Mouse (Mus musculus): ENCODE results near the gene Zmiz1. TPM values are rescaled to one million over a fixed set of nuclear protein-coding genes. Genes with fewer than 3 reads are reported as not detected.

The Zmiz1 gene
- polyA plus RNA-seq, 1 experiment: 27.3 TPM

DNA sequence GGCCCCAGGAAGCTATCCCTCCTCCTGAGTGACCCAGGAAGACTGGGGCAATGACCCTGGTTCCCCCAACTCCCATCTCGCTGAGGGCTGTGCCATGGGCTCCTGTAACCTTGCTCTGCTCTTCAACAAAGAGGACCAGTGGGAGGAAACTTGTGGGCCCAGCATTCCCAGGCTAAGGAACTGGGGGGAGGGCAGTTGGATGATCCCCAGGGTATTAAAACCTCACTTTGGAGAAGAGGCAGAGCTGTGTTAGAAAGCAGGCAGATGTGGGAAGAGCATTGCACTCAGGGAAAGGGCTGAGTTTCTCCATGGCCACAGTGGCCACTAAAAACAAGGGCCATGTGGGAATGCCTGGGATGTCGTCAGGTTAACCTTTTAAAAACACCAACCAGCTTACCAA lies 129.2 kb downstream of the Zmiz1 start:
- Histone ChIP-seq H3K79me3 (ENCODE audit: low read depth) (no peaks in the 10 kb centered on the region), H3K79me2 (ENCODE audit: control insufficient read depth, insufficient read depth) (peaks cover 13% of the 10 kb centered on the region), H3K36me3 (ENCODE audit: control insufficient read depth, insufficient read depth) (peaks cover 20% of the 10 kb centered on the region), H3K27me3 (ENCODE audit: control insufficient read depth, insufficient read depth, insufficient read length) (no peaks in the 10 kb centered on the region), H3K4me3 (ENCODE audit: insufficient read depth, poor library complexity, severe bottlenecking) (no peak overlapping the region), H3ac (ENCODE audit: control insufficient read depth, insufficient read length, low read depth) (no peak overlapping the region)
- TF ChIP-seq MAX (IDR thresholded peaks at IDR 0.05) (no peak), FOSL1 (IDR thresholded peaks at IDR 0.05; ENCODE audit: insufficient read depth, low read length, poor library complexity, severe bottlenecking) (no peak), CEBPB (IDR thresholded peaks at IDR 0.05; ENCODE audit: low read depth) (no peak), MYOG (IDR thresholded peaks at IDR 0.05; ENCODE audit: control insufficient read depth, extremely low read depth, insufficient read length) (no peak), USF1 (IDR thresholded peaks at IDR 0.05; ENCODE audit: low read depth) (no peak), CTCF (IDR thresholded peaks at IDR 0.05; ENCODE audit: control insufficient read depth, insufficient read depth, insufficient read length) (no peak), MYOD1 (IDR thresholded peaks at IDR 0.05; ENCODE audit: control insufficient read depth, insufficient read length, low read depth) (no peak)

DNA sequence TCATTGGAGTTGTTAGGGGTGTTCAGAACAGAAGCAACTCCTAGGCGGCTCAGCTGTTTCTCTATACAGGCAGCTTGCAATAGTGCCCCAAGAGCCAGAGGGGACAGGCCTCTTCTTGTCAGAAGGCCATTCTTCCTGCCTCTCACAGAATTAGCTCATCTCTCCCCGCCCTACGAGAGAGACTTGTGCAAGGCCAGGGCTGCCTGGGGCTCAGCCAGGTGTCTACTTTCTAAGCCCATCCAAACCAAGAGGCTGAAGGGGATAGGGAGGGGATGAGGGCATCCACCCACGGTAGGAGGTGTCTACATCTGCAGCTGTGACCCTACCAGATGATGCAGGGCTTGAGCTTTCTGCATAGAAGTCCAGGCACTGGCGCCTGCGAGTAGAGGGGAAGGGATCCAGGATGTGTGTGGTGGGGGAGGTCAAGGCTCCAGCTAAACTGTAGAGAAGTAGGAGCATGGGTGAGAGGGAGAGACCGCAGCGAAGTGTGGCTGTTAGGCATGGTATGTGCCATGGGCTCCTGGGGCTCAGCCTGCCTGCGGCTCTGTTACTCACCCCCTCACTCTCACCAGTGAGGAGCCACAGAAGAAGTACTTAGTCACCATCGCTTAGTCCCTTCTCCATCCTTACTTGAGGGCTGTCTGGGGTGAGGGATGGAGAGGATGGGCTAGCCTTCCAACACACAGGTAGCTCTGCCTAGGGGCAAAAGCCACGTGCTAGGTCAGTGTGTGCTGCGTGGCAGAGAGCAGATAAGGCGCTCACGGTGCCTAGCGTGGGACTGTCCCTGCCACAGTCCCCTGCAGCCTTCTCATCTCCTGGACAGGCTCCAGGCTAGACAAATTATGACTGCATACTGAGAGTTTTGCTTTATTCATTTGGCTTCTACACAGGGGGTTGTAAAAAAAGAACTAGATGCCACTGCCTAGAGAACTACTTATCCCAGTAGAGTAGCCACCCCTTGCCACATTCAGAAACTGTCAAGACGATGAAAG lies 130.3 kb downstream of the Zmiz1 start:
- peaks cover 14% of the 10 kb centered on the region for H3K36me3 ChIP-seq (ENCODE audit: control insufficient read depth, insufficient read depth)
- no peaks in the 10 kb centered on the region for H3K79me3 ChIP-seq (ENCODE audit: low read depth)
- peaks cover 13% of the 10 kb centered on the region for H3K79me2 ChIP-seq (ENCODE audit: control insufficient read depth, insufficient read depth)
- H3ac ChIP-seq (ENCODE audit: control insufficient read depth, insufficient read length, low read depth): peak overlapping the region; percentile 34
- TF ChIP-seq USF1 (IDR thresholded peaks at IDR 0.05; ENCODE audit: low read depth): no peak
- TF ChIP-seq CTCF (IDR thresholded peaks at IDR 0.05; ENCODE audit: control insufficient read depth, insufficient read depth, insufficient read length): no peak
- TF ChIP-seq CEBPB (IDR thresholded peaks at IDR 0.05; ENCODE audit: low read depth): peak; percentile 13
- TF ChIP-seq MYOD1 (IDR thresholded peaks at IDR 0.05; ENCODE audit: control insufficient read depth, insufficient read length, low read depth): peak; percentile 52
- no peak for TF ChIP-seq FOSL1 (IDR thresholded peaks at IDR 0.05; ENCODE audit: insufficient read depth, low read length, poor library complexity, severe bottlenecking)
- H3K4me3 ChIP-seq (ENCODE audit: insufficient read depth, poor library complexity, severe bottlenecking): no peak overlapping the region
- H3K27me3 ChIP-seq (ENCODE audit: control insufficient read depth, insufficient read depth, insufficient read length): no peaks in the 10 kb centered on the region

DNA sequence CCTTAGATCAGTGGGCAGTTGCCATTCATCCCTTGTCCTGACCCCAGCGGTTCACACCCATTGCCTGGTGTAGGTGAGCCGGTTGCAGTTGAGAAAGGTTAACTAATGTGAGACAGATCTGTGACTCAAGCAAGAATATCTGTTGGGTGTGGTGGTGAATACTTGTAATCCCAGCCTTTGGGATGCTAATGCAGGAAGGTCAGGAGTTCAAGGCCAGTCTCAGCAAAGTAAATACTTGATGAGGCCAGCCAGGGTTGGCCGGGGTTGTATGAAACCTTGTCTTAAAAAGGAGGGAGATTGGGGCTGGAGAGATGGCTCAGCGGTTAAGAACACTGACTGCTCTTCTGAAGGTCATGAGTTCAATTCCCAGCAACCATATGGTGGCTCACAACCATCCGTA lies 132.0 kb downstream of the Zmiz1 start:
- no peak for TF ChIP-seq MYOD1 (IDR thresholded peaks at IDR 0.05; ENCODE audit: control insufficient read depth, insufficient read length, low read depth)
- TF ChIP-seq CEBPB (IDR thresholded peaks at IDR 0.05; ENCODE audit: low read depth): no peak
- no peak for TF ChIP-seq MYOG (IDR thresholded peaks at IDR 0.05; ENCODE audit: control insufficient read depth, extremely low read depth, insufficient read length)
- TF ChIP-seq CTCF (IDR thresholded peaks at IDR 0.05; ENCODE audit: control insufficient read depth, insufficient read depth, insufficient read length): no peak
- no peak for TF ChIP-seq FOSL1 (IDR thresholded peaks at IDR 0.05; ENCODE audit: insufficient read depth, low read length, poor library complexity, severe bottlenecking)
- TF ChIP-seq MAX (IDR thresholded peaks at IDR 0.05): no peak
- no peak for TF ChIP-seq USF1 (IDR thresholded peaks at IDR 0.05; ENCODE audit: low read depth)
- H3K36me3 ChIP-seq (ENCODE audit: control insufficient read depth, insufficient read depth): peaks cover 7% of the 10 kb centered on the region
- H3K79me2 ChIP-seq (ENCODE audit: control insufficient read depth, insufficient read depth): peaks cover 13% of the 10 kb centered on the region
- H3ac ChIP-seq (ENCODE audit: control insufficient read depth, insufficient read length, low read depth): no peak overlapping the region
- H3K79me3 ChIP-seq (ENCODE audit: low read depth): no peaks in the 10 kb centered on the region
- no peak overlapping the region for H3K4me3 ChIP-seq (ENCODE audit: insufficient read depth, poor library complexity, severe bottlenecking)
- H3K27me3 ChIP-seq (ENCODE audit: control insufficient read depth, insufficient read depth, insufficient read length): no peaks in the 10 kb centered on the region

- no peaks in the 10 kb centered on the region for H3K27me3 ChIP-seq (ENCODE audit: control insufficient read depth, insufficient read depth, insufficient read length)
- TF ChIP-seq MYOD1 (IDR thresholded peaks at IDR 0.05; ENCODE audit: control insufficient read depth, insufficient read length, low read depth): no peak
- TF ChIP-seq MYOG (IDR thresholded peaks at IDR 0.05; ENCODE audit: control insufficient read depth, extremely low read depth, insufficient read length): no peak
- TF ChIP-seq FOSL1 (IDR thresholded peaks at IDR 0.05; ENCODE audit: insufficient read depth, low read length, poor library complexity, severe bottlenecking): no peak
- no peak for TF ChIP-seq MAX (IDR thresholded peaks at IDR 0.05)
- no peak for TF ChIP-seq USF1 (IDR thresholded peaks at IDR 0.05; ENCODE audit: low read depth)
- TF ChIP-seq CTCF (IDR thresholded peaks at IDR 0.05; ENCODE audit: control insufficient read depth, insufficient read depth, insufficient read length): no peak
- no peak for TF ChIP-seq CEBPB (IDR thresholded peaks at IDR 0.05; ENCODE audit: low read depth)
- H3K4me3 ChIP-seq (ENCODE audit: insufficient read depth, poor library complexity, severe bottlenecking): no peak overlapping the region
- peaks cover 10% of the 10 kb centered on the region for H3K36me3 ChIP-seq (ENCODE audit: control insufficient read depth, insufficient read depth)
- peaks cover 13% of the 10 kb centered on the region for H3K79me2 ChIP-seq (ENCODE audit: control insufficient read depth, insufficient read depth)
- no peaks in the 10 kb centered on the region for H3K79me3 ChIP-seq (ENCODE audit: low read depth)
- no peak overlapping the region for H3ac ChIP-seq (ENCODE audit: control insufficient read depth, insufficient read length, low read depth)
Measured at GRCm38 (mm10) chr14:25591426-25591825, 132.4 kb downstream of the Zmiz1 start.

- Histone ChIP-seq H3K27me3 (ENCODE audit: control insufficient read depth, insufficient read depth, insufficient read length) (no peaks in the 10 kb centered on the region), H3K79me3 (ENCODE audit: low read depth) (no peaks in the 10 kb centered on the region), H3K79me2 (ENCODE audit: control insufficient read depth, insufficient read depth) (peaks cover 8% of the 10 kb centered on the region), H3ac (ENCODE audit: control insufficient read depth, insufficient read length, low read depth) (no peak overlapping the region), H3K36me3 (ENCODE audit: control insufficient read depth, insufficient read depth) (peaks cover 14% of the 10 kb centered on the region), H3K4me3 (ENCODE audit: insufficient read depth, poor library complexity, severe bottlenecking) (no peak overlapping the region)
- TF ChIP-seq CTCF (IDR thresholded peaks at IDR 0.05; ENCODE audit: control insufficient read depth, insufficient read depth, insufficient read length) (no peak), USF1 (IDR thresholded peaks at IDR 0.05; ENCODE audit: low read depth) (no peak), FOSL1 (IDR thresholded peaks at IDR 0.05; ENCODE audit: insufficient read depth, low read length, poor library complexity, severe bottlenecking) (no peak), CEBPB (IDR thresholded peaks at IDR 0.05; ENCODE audit: low read depth) (no peak), MYOD1 (IDR thresholded peaks at IDR 0.05; ENCODE audit: control insufficient read depth, insufficient read length, low read depth) (no peak), MAX (IDR thresholded peaks at IDR 0.05) (no peak), MYOG (IDR thresholded peaks at IDR 0.05; ENCODE audit: control insufficient read depth, extremely low read depth, insufficient read length) (no peak)
Measured at GRCm38 (mm10) chr14:25592522-25592921, 133.5 kb downstream of the Zmiz1 start.

Data from C2C12 (cell line).